Mouse (Mus musculus) fibroblast of lung, adult 2 months (primary cell): ENCODE measurements around the gene Tmem59l.
A peak's percentile ranks its signal among the peaks of the same experiment; 100 is the strongest.
"Not testable (repeated sequence)": the region's sequence is repeated elsewhere in the genome, so short reads cannot be mapped to it uniquely, and the experiment has no call there.

Source experiments
- DNase-seq: peaks from one replicate; pipeline ENCODE4 v3.0.0-alpha.2; 2011; ENCODE audit warnings: low read depth

Gene Tmem59l

DNA sequence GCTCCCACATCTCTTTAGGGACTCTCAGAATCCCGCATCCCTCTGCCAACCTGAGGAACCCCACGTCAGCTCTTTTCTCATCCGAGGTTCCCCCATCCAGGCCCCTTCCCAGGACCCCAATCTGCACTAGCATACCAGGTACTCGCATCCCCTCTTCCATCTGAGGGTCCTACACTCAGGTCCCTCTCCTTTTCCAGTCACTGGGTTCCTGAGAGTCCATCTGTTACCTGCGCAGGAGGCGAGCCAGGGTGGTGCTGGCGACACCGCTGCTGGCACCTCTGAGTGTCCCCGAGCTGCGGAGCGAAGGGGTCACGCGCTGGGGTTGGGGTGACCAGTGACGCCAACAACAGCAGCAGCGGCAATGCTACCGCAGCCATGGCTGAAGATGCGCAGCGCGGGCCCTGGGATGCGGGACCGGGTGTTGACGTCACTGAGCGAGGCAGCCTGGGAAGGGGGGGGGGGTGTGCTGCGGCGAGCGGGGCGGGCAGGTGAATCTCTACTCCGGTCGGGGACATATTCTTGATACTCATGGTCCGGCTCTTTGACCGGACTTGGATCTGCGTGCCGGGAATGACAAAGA, at the start of gene Tmem59l:
TSS of gene Tmem59l (minus strand) at position 418 of the 580 bp plus-strand sequence.
- DNase-seq = no peak

GRCm38 (mm10) chr8:70535701-70536100, 48.5 kb upstream of the Tmem59l start:
- no peak for DNase-seq

- no peak for DNase-seq
These were observed 48.1 kb upstream of the Tmem59l start for GRCm38 (mm10) chr8:70535221-70535620.

- no peak for DNase-seq
These were observed 47.1 kb upstream of the Tmem59l start for GRCm38 (mm10) chr8:70534281-70534680.

GRCm38 (mm10) chr8:70530314-70530713, 43.2 kb upstream of the Tmem59l start:
- no peak for DNase-seq

DNA sequence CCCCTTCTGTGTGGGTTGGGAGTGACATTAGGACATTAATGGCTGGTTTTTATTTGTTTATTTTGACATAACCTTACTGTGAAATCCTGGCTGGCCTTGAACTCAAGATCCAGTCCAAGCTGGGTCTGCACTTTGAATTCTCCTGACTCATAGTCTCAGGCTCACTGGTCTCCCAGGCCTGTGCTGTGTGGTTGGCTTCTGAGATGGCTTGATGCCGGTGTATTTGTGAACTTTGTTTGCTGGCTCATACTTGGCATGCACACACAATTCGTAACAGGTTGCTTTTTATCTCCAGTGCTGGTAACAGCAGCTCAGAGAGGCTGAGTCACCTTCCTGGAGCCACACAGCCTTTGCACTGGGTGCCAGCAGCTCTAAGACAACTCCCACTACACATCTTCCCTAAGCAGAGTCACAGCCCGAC, 42.6 kb upstream of the Tmem59l start:
- no peak for DNase-seq

DNA sequence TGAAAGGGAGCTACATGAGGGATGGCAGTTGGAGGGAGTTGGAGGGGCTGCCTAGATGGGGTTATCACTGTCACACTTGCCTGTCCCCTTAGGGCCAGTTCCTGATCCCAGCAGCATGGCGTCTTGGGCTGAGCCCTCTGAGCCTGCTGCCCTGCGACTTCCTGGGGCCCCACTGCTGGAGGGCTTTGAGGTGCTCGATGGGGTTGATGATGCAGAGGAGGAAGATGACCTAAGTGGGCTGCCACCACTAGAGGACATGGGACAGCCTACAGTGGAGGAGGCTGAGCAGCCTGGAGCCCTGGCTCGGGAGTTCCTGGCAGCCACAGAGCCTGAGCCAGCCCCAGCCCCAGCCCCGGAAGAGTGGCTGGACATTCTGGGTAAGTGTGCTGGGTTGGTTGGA, 42.1 kb upstream of the Tmem59l start:
- DNase-seq = no peak

GRCm38 (mm10) chr8:70528182-70528797, 41.1 kb upstream of the Tmem59l start:
- no peak for DNase-seq

DNA sequence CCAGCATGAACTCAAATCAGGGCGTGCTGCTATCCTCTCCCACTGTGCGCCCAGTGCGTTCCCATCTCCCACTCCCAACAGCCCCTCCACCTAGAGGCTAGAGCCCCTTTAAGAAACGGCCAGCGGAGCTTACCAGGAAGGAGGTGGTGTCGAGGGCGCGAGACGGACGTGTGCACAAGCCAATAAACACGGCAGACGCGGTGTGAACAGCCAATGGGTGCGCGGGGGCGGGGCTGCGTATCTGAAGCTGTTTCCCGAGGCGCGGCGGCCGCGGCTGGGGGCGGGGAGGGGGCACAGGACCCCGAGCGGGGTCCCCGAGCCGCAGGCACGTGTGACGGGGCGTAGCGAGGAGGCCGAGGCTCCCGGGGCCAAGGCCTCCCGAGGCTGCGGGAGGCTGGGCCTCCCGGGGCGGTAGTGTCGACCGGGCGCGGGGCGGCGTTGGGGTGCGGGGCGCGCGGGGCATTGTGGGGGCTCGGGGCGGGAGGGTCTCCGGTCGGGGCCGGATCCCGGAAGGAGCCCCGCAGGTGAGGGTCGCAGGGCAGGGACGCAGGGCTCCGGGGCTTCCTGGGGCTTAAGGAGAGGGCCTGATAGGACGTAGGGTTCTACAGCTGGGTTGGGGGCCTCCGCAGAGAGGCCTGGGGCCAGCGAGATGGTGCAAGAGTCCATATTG, 40.5 kb upstream of the Tmem59l start, which contains the start of the genes Fkbp8 and Kxd1:
TSS of gene Fkbp8 (plus strand) at position 213 of the 670 bp plus-strand sequence.
TSS of gene Kxd1 (minus strand) at position 445 of the 670 bp plus-strand sequence.
- peak; percentile 90 for DNase-seq

- no peak for DNase-seq
These were observed 40.0 kb upstream of the Tmem59l start for GRCm38 (mm10) chr8:70527111-70527511.

DNA sequence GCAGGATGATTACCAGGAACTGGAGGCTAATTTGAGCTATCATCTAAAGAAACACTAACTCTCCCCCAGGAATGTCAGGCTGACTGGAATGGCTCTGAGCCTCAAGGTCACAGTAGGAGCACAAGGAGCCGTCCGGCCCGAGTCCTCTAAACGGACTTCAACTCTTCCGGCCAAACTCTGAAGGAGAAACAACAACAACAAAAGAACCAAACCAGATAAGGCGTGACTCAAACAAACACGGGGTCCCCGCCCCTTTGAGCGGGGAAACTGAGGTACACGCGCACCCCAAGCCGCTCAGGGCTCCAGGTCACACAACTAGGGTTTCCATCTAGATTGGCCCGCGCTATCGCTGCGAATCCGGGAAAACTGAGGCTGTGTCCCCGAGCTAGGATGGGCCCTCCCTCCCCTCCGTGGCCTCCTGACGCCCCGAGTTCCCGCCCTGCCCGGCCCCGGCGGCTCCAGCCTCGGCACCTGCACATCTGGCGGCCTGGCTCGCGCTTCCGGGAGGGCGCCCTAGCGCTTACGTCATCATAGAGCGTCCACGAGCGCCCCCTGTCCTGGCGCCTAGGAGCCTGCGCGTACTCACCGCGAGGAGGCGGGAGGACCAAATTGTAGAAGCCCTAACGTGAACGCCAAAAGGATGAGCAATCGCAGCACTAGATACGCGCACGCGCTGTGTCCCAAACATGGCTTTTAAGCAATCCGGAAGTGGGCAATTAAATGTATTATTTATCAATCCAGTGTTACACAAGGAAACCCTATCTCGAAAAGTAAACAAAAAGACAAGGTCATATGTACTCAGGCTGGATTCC, 35.6 kb upstream of the Tmem59l start:
- DNase-seq = peak; percentile 91

DNA sequence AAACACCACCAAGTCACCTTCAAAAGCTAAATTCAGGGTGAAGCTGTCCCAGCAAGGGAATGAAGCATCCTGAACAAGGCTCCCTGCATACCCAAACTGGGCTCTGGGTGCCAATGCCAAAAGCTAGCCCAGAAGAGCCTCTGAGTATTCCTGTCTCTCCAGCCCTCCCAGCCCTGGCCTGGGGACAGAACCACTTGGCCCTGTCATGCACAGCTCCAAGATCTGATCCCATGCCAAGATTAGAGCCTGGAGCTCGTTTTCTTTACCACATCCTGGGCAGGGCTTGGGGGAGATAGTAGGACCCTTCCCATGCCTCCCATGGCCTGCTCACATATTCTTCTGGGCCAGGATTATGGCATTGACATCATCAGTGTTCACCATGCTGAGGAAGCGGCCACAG, 32.4 kb upstream of the Tmem59l start:
- DNase-seq = no peak

GRCm38 (mm10) chr8:70519043-70519442, 31.9 kb upstream of the Tmem59l start:
- DNase-seq = no peak

DNA sequence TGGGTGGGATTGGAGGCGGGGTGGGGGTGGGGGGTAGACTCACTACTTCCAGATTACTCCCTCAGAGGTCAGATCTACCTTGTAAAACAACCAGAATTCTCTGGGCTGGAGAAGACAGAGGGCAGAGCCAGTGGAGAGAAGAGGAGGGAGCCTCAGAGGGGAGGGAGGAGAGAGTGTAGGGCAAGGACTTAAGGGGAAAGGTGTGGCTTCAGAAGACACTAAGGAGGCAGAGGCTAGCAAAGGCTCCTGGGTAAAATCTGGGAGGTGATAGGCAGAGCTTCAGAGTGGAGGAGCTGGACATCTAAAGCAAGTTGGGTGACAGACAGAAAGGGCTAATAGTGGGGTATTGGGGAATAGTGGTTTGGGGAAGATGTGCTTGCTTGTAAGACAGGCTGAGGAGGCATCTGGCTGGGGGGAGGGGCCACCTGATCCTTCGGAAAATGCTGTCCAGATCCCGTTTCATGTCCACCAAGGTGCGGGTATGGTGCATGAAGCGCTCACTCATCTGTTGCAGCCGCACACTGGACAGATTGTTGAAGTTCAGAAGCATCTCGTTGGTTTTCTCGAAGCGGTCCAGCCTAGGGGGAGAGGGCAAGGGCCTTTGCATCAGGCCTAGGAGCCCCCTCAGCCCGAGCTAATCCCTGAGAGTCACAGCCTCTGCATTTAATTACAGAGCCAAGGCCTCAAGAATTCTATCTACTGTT, 30.9 kb upstream of the Tmem59l start:
- no peak for DNase-seq

- DNase-seq = no peak
These were observed 26.3 kb upstream of the Tmem59l start for GRCm38 (mm10) chr8:70513441-70513840.

- DNase-seq = no peak
These were observed 25.2 kb upstream of the Tmem59l start for GRCm38 (mm10) chr8:70512253-70512903.

- no peak for DNase-seq
These were observed 24.6 kb upstream of the Tmem59l start for GRCm38 (mm10) chr8:70511770-70512169.

DNA sequence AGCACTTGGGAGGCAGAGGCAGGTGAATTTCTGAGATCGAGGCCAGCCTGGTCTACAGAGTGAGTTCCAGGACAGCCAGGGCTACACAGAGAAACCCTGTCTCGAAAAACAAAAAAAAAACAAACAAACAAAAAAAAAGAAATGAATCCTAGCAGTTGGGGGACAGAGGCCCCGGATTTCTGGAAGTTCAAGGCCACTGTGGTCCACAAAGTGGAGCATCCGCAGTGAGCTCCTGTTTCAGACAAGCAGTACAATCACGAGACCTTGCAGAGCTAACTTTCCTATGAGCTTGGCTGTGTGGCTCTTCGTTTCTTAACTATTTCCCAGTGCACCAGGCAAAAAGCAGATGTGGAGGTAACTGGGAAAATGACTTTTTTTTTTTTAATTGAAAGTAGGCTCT, 24.0 kb upstream of the Tmem59l start:
- not testable (repeated sequence) for DNase-seq

GRCm38 (mm10) chr8:70510228-70510915, 23.2 kb upstream of the Tmem59l start, which contains the start of gene Uba52:
Gene Uba52 (minus strand): TSS chr8:70510801.
- peak; percentile 92 for DNase-seq

GRCm38 (mm10) chr8:70509281-70509952, 22.3 kb upstream of the Tmem59l start:
- DNase-seq = no peak
